Mouse (Mus musculus): ENCODE results near the gene Trpm8. TPM values are rescaled to one million over a fixed set of nuclear protein-coding genes. Genes with fewer than 3 reads are reported as not detected.

Trpm8 gene
- total and polyA plus RNA-seq, 3 experiments: not detected

DNA sequence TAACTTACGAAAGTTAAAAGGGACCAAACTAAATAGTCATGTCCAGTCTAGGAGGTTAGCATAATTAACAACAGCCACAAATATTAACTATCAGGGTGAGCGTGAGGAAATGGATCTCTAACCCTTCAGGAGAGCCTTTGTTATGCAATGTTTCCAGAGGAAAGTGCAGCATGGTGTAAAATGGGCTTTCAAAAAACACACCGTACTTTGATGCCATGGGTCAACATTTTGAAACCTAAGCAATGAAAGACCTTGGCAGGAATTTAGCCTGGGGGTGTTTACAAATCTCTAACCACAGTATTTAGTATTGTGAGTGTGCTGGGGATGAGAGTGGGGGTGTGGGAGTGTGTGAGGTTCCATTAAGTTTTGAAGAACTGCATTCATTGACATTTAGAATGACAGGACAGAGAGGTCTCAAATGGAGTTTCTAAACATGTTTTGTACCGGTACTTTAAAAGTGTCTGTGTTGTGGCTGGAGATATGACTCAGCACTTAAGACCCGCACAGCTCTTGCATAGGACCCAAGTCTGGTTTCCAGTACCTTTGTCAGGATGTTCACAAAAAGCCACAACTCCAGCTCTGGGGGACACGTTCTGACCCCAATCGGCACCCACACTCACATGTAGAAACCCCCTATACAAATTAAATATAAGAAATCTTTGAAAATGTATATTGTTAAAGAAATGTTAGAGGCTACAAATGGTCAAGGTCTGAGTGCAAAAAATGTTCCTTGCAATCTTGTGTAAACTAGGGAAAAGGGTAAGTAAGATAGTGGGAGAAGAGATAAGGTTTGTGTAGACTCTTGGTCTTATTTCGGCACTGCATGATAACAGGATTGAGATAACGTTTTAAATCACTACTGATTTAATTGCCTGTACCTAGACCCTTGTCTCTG lies 1.9 kb downstream of the Trpm8 start:
- dilution Hi-C loops (cut with MboI; ENCODE audit: extremely low pct_ligation_motif_present, extremely low pct_unique_long_range_greater_than_20kb, low sequenced_read_pairs): no loop called here
- DNase-seq (ENCODE audit: extremely low read depth): no peak

DNA sequence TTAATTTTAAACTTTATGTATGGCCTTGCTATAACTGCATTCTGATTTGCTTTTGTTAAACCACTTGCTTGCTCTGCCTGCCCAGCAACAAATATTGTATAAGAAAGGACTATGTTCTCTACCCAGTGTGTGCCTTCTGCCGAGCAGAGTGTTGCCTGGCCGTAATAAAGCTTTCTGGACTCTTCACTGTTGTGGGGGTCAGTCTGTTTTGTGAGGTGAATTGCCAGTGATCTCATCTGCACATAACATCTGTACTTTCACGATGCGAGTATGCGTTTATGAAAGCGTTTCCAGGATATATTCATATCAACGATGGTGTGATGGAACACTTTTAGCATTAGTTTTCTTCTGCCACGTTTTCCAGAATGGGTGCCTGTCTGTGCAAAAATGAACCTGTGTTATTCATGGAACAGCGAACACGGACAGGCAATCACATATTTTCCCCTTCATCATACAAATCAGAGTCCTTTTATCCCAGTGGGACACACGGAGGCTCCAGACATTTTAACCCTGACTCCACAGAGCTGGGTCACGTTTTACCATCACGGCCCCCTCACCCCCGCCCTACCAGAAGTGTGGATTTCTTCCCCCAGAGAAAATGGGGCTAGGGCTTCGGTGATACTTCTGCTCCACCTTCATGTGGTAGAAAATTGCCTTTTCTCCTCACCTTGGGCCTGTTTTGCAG lies 2.7 kb downstream of the Trpm8 start:
- in situ Hi-C loops (cut with MboI; ENCODE audit: low pct_ligation_motif_present, low pct_unique_long_range_greater_than_20kb, low sequenced_read_pairs): loop anchor here (10.0 to 25.0 kb wide), 2 partner anchors 145 to 318 kb away; partner anchors contain the start of gene Ugt1a6a
- DNase-seq (ENCODE audit: extremely low read depth): no peak
- Histone ChIP-seq H3K4me3 (replicated peaks in 1 of 3; ENCODE audit: low read depth in 2 of 3, low read length in 2 of 3, poor library complexity in 1 of 3) (no peak overlapping the region), H3K9me3 (replicated peaks; ENCODE audit: low read length) (peaks cover 29% of the 10 kb centered on the region), H3K79me2 (replicated peaks; ENCODE audit: control insufficient read depth, extremely low read depth, insufficient read depth, poor library complexity, severe bottlenecking) (peaks cover 19% of the 10 kb centered on the region), H3K9ac (ENCODE audit: insufficient read depth, low read depth) (no peak overlapping the region), H3K36me3 (replicated peaks in 1 of 2; ENCODE audit: control insufficient read depth in 1 of 2, insufficient read depth in 1 of 2, low read length in 1 of 2) (peaks cover 0 to 7% of the 10 kb centered on the region in 2 experiments), H3K4me2 (ENCODE audit: insufficient read depth, low read depth, poor library complexity, severe bottlenecking) (no peak overlapping the region), H3K27me3 (replicated peaks) (peaks cover 55% of the 10 kb centered on the region), H3K4me1 (ENCODE audit: control insufficient read depth in 1 of 2, insufficient read depth in 2 of 2) (peaks cover 18 to 40% of the 10 kb centered on the region in 2 experiments), H3K27ac (ENCODE audit: insufficient read depth, low read depth) (no peak overlapping the region)
- TF ChIP-seq MAFK (IDR thresholded peaks at IDR 0.05; ENCODE audit: insufficient replicate concordance, low read length) (no peak), E2F4 (IDR thresholded peaks at IDR 0.05; ENCODE audit: insufficient replicate concordance, low read depth, low read length) (0 out of 2 replicates have a peak, but pooled peaks have one; percentile 10)
- dilution Hi-C loops (cut with MboI; ENCODE audit: extremely low pct_ligation_motif_present, extremely low pct_unique_long_range_greater_than_20kb, low sequenced_read_pairs): no loop called here

More for the DNA sequence above, 1.9 kb downstream of the Trpm8 start:
- in situ Hi-C loops (cut with MboI; ENCODE audit: low pct_ligation_motif_present, low pct_unique_long_range_greater_than_20kb, low sequenced_read_pairs): loop anchor here (10.0 to 25.0 kb wide), 2 partner anchors 145 to 317 kb away; partner anchors contain the start of gene Ugt1a6a
- Histone ChIP-seq H3K27ac (ENCODE audit: insufficient read depth, low read depth) (no peak overlapping the region), H3K4me2 (ENCODE audit: insufficient read depth, low read depth, poor library complexity, severe bottlenecking) (no peak overlapping the region), H3K9me3 (replicated peaks; ENCODE audit: low read length) (peaks cover 21% of the 10 kb centered on the region), H3K9ac (ENCODE audit: insufficient read depth, low read depth) (no peak overlapping the region), H3K27me3 (replicated peaks) (peaks cover 47% of the 10 kb centered on the region), H3K79me2 (replicated peaks; ENCODE audit: control insufficient read depth, extremely low read depth, insufficient read depth, poor library complexity, severe bottlenecking) (peaks cover 25% of the 10 kb centered on the region), H3K4me3 (replicated peaks in 1 of 3; ENCODE audit: low read depth in 2 of 3, low read length in 2 of 3, poor library complexity in 1 of 3) (no peak overlapping the region), H3K4me1 (ENCODE audit: control insufficient read depth in 1 of 2, insufficient read depth in 2 of 2) (peaks cover 14 to 37% of the 10 kb centered on the region in 2 experiments), H3K36me3 (replicated peaks in 1 of 2; ENCODE audit: control insufficient read depth in 1 of 2, insufficient read depth in 1 of 2, low read length in 1 of 2) (peaks cover 5 to 15% of the 10 kb centered on the region in 2 experiments)
- TF ChIP-seq ELF1 (IDR thresholded peaks at IDR 0.05; ENCODE audit: low read depth, low read length): no peak
- no peak for TF ChIP-seq SIN3A (IDR thresholded peaks at IDR 0.05; ENCODE audit: low read length)
- 0 out of 2 replicates have a peak, but pooled peaks have one; percentile 2 for TF ChIP-seq E2F4 (IDR thresholded peaks at IDR 0.05; ENCODE audit: insufficient replicate concordance, low read depth, low read length)
- no peak for TF ChIP-seq ETS1 (conservative IDR thresholded peaks at IDR 0.05; ENCODE audit: low read depth, low read length)
- no peak for TF ChIP-seq ZNF384 (IDR thresholded peaks at IDR 0.05; ENCODE audit: low read depth, low read length)
- no peak for TF ChIP-seq UBTF (IDR thresholded peaks at IDR 0.05; ENCODE audit: low read depth, low read length)
- TF ChIP-seq POLR2AphosphoS2 (IDR thresholded peaks at IDR 0.05; ENCODE audit: low read depth, low read length): no peak
- no peak for TF ChIP-seq TBP (conservative IDR thresholded peaks at IDR 0.05; ENCODE audit: low read depth, low read length)
- 0 out of 2 replicates have a peak, but pooled peaks have one; percentile 16 for TF ChIP-seq MAZ (IDR thresholded peaks at IDR 0.05; ENCODE audit: low read depth, low read length)
- TF ChIP-seq SMC3 (IDR thresholded peaks at IDR 0.05; ENCODE audit: low read depth, low read length): no peak
- no peak for TF ChIP-seq PAX5 (IDR thresholded peaks at IDR 0.05; ENCODE audit: low read length)
- no peak for TF ChIP-seq ZMIZ1 (IDR thresholded peaks at IDR 0.05; ENCODE audit: low read depth, low read length)
- no peak for TF ChIP-seq TCF12 (IDR thresholded peaks at IDR 0.05; ENCODE audit: low read depth, low read length)
- TF ChIP-seq POLR2A (IDR thresholded peaks at IDR 0.05; ENCODE audit: low read depth, low read length): no peak
- no peak for TF ChIP-seq JUND (conservative IDR thresholded peaks at IDR 0.05; ENCODE audit: low read depth, low read length)
